Mouse (Mus musculus): ENCODE results near the gene Lmna.

Lmna gene

GRCm38 (mm10) chr3:88500087-88500486 is 9.7 kb downstream of the Lmna start:
- no peak for DNase-seq

- no peak for DNase-seq
Measured at GRCm38 (mm10) chr3:88499580-88499979, 10.2 kb downstream of the Lmna start.

- no peak for DNase-seq
Measured at GRCm38 (mm10) chr3:88495741-88496415, 13.9 kb downstream of the Lmna start.

GRCm38 (mm10) chr3:88494836-88495628 is 14.7 kb downstream of the Lmna start:
- no peak for DNase-seq

GRCm38 (mm10) chr3:88493706-88494582 is 15.8 kb downstream of the Lmna start:
- no peak for DNase-seq

- DNase-seq, result no peak
Measured at GRCm38 (mm10) chr3:88487396-88487795, 22.4 kb downstream of the Lmna start.

- no peak for DNase-seq
Measured at GRCm38 (mm10) chr3:88486887-88487286, 22.9 kb downstream of the Lmna start.

GRCm38 (mm10) chr3:88486043-88486442 is 23.7 kb downstream of the Lmna start:
- DNase-seq, result no peak

GRCm38 (mm10) chr3:88484597-88485316 is 25.0 kb downstream of the Lmna start:
- no peak for DNase-seq

- DNase-seq, result peak; percentile 83
Measured at GRCm38 (mm10) chr3:88483621-88484020, 26.1 kb downstream of the Lmna start.

GRCm38 (mm10) chr3:88483141-88483540 is 26.6 kb downstream of the Lmna start:
- DNase-seq, result no peak

GRCm38 (mm10) chr3:88482336-88482735 is 27.4 kb downstream of the Lmna start:
- no peak for DNase-seq

- no peak for DNase-seq
Measured at GRCm38 (mm10) chr3:88481372-88482040, 28.2 kb downstream of the Lmna start.

GRCm38 (mm10) chr3:88480679-88481078 is 29.1 kb downstream of the Lmna start:
- no peak for DNase-seq

- no peak for DNase-seq
Measured at GRCm38 (mm10) chr3:88479828-88480227, 29.9 kb downstream of the Lmna start.

GRCm38 (mm10) chr3:88479163-88479562 is 30.6 kb downstream of the Lmna start:
- DNase-seq, result no peak

GRCm38 (mm10) chr3:88477735-88478134 is 32.0 kb downstream of the Lmna start:
- peak; percentile 85 for DNase-seq

- DNase-seq, result no peak
Measured at GRCm38 (mm10) chr3:88476403-88476802, 33.4 kb downstream of the Lmna start.

GRCm38 (mm10) chr3:88473571-88473970 is 36.2 kb downstream of the Lmna start:
- no peak for DNase-seq

GRCm38 (mm10) chr3:88473020-88473419 is 36.7 kb downstream of the Lmna start:
- DNase-seq, result no peak

GRCm38 (mm10) chr3:88470943-88471479 is 38.7 kb downstream of the Lmna start:
- DNase-seq, result no peak

- no peak for DNase-seq
Measured at GRCm38 (mm10) chr3:88469466-88469865, 40.3 kb downstream of the Lmna start.
